Mouse (Mus musculus): ENCODE results near the gene Npas4. TPM values are rescaled to one million over a fixed set of nuclear protein-coding genes. Genes with fewer than 3 reads are reported as not detected.

Gene Npas4
- total and polyA plus RNA-seq, 3 experiments: 0.05 to 0.83 TPM; not detected in 1

DNA sequence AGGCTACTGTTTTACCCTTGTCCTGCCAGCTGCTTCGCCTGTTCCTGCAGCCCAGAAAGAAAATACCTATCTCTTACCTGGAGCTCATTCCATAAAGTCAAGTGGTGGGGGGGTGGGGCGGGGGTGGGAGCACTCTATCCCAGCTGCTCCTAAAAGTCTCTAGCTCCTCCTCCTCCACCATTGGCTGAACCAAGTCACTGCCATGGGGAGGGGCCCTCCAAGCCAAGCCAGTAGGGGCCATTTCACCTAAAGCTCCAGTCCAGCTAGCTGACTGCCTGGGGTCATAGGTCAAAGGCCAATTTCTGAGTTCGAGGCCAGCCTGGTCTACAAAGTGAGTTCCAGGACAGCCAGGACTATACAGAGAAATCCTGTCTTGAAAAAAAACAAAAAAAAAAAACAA is 42.6 kb upstream of the Npas4 start:
- peaks cover 12% of the 10 kb centered on the region for H3K4me1 ChIP-seq (ENCODE audit: insufficient read depth, low read depth, low read length)
- H3K9me3 ChIP-seq (replicated peaks): no peaks in the 10 kb centered on the region
- DNase-seq (ENCODE audit: low spot score) (no peak), ATAC-seq (ENCODE audit: extremely low read depth, insufficient number of reproducible peaks, low FRiP score, poor library complexity, severe bottlenecking) (no peak)
- TF ChIP-seq TAL1 (conservative IDR thresholded peaks at IDR 0.05; ENCODE audit: low read depth, low read length): no peak
- TF ChIP-seq GATA1 (IDR thresholded peaks at IDR 0.05; ENCODE audit: borderline replicate concordance, low read length): no peak
- TF ChIP-seq GATA2 (IDR thresholded peaks at IDR 0.05; ENCODE audit: borderline replicate concordance, low read depth, low read length): no peak
- no peak for TF ChIP-seq CTCF (IDR thresholded peaks at IDR 0.05; ENCODE audit: low read depth, low read length)
- no peak for TF ChIP-seq POLR2AphosphoS5 (IDR thresholded peaks at IDR 0.05; ENCODE audit: insufficient replicate concordance, low read depth, low read length)
- H3K4me3 ChIP-seq (ENCODE audit: low read depth, low read length): no peak overlapping the region
- H3K27me3 ChIP-seq (ENCODE audit: insufficient read depth, low read length): no peaks in the 10 kb centered on the region
- H3K36me3 ChIP-seq (replicated peaks): peaks cover 45% of the 10 kb centered on the region

DNA sequence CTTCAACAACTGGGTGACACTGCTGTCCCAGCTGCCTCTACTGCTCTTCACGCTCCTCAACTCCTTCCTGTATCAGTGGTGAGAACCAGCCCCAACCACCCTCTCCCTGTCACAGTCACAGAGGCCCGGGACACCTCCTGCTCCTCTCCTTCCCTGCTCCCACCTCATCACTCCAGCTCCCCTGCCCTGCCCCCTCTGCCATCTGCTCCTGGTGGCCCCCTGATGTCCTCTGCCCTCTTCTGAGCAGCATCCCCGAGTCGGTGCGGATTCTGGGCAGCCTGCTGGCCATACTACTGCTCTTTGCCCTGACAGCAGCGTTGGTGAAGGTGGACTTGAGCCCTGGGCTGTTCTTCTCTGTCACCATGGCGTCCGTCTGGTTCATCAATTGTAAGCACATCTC is 36.0 kb upstream of the Npas4 start:
- H3K4me1 ChIP-seq (ENCODE audit: insufficient read depth, low read depth, low read length): peaks cover 23% of the 10 kb centered on the region
- H3K27me3 ChIP-seq (ENCODE audit: insufficient read depth, low read length): no peaks in the 10 kb centered on the region; the same call in 1 of the 2 replicates
- DNase-seq (ENCODE audit: low spot score) (no peak), ATAC-seq (ENCODE audit: extremely low read depth, insufficient number of reproducible peaks, low FRiP score, poor library complexity, severe bottlenecking) (no peak)
- peaks cover 56% of the 10 kb centered on the region for H3K36me3 ChIP-seq (replicated peaks)
- H3K9me3 ChIP-seq (replicated peaks): no peaks in the 10 kb centered on the region
- no peak for TF ChIP-seq GATA1 (IDR thresholded peaks at IDR 0.05; ENCODE audit: borderline replicate concordance, low read length)
- TF ChIP-seq POLR2AphosphoS5 (IDR thresholded peaks at IDR 0.05; ENCODE audit: insufficient replicate concordance, low read depth, low read length): no peak
- TF ChIP-seq TAL1 (conservative IDR thresholded peaks at IDR 0.05; ENCODE audit: low read depth, low read length): no peak
- no peak for TF ChIP-seq GATA2 (IDR thresholded peaks at IDR 0.05; ENCODE audit: borderline replicate concordance, low read depth, low read length)
- TF ChIP-seq CTCF (IDR thresholded peaks at IDR 0.05; ENCODE audit: low read depth, low read length): no peak
- no peak overlapping the region for H3K4me3 ChIP-seq (ENCODE audit: low read depth, low read length)

DNA sequence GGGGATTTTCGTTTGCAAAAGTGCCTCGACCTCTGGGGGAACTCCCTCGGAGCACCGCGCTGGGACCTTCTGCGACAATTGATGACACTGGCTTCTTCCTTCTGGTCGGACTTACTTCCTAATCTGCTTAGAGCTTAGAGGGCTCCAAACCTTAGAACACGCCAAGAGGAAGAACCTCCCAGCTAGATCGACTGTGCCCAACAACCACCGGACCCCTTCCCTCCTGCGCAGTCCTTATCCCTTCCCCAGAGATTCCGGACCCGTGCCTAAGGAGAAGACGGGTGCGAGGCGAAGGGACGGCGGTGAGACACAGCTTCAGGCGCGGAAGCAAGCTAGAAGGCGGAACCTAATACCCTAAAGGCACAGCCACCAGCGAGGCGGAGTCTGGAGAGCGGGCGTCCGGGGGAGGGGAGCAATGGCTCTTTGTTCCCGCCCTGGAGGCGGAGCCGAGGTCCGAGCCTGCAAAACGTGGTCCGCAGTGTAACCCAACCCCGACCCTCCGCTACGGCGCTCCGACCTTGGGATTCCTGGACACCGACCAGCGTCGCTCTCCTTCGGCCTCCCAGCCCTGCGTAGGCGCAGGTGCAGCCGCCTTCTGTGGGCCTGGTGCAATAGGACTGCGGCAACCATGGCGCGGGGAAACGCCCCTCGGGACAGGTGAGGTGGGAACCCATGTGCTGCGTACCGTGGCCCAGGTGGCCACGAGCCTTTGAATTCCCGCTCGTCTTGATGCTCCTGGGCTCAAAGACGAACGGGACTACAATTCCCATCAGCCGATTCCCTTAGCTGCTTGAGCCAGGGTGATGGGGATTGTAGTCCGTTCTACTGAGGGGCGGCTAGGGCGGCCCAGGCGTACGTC is 33.7 kb upstream of the Npas4 start, which contains the start of gene Slc29a2:
Gene Slc29a2, plus strand, starts transcription at position 240 of the 859 bp plus-strand sequence.
- no peak for TF ChIP-seq GATA2 (IDR thresholded peaks at IDR 0.05; ENCODE audit: borderline replicate concordance, low read depth, low read length)
- no peak for TF ChIP-seq TAL1 (conservative IDR thresholded peaks at IDR 0.05; ENCODE audit: low read depth, low read length)
- no peak for TF ChIP-seq POLR2AphosphoS5 (IDR thresholded peaks at IDR 0.05; ENCODE audit: insufficient replicate concordance, low read depth, low read length)
- TF ChIP-seq CTCF (IDR thresholded peaks at IDR 0.05; ENCODE audit: low read depth, low read length): no peak
- no peak for TF ChIP-seq GATA1 (IDR thresholded peaks at IDR 0.05; ENCODE audit: borderline replicate concordance, low read length)
- peak; percentile 83 for ATAC-seq (ENCODE audit: extremely low read depth, insufficient number of reproducible peaks, low FRiP score, poor library complexity, severe bottlenecking)
- Histone ChIP-seq H3K4me1 (ENCODE audit: insufficient read depth, low read depth, low read length) (peaks cover 28% of the 10 kb centered on the region), H3K4me3 (ENCODE audit: low read depth, low read length) (peak within 1 kb of the TSS; percentile 84), H3K9me3 (replicated peaks) (no peaks in the 10 kb centered on the region), H3K27me3 (ENCODE audit: insufficient read depth, low read length) (peaks cover under 1% of the 10 kb centered on the region), H3K36me3 (replicated peaks) (peaks cover 34% of the 10 kb centered on the region)
- DNase-seq (ENCODE audit: low spot score): peak; percentile 95

DNA sequence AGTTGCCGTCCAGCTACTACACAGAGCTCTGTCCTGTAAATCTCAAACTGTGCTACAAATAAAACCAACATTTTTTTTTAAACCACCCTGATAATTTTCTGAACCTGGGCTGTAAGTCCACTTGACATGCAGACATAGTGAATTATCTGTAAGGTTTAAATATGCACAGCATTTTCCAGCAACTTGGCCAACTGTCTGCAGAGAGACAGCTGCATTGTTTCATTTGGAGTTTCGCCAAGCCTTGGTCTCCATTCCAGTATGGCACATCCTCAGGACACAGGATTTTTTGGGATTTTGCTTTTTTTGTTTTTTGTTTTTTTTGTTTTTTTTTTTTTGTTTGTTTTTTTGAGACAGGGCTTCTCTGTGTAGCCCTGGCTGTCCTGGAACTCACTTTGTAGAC is 31.3 kb upstream of the Npas4 start:
- DNase-seq (ENCODE audit: low spot score) (no peak), ATAC-seq (ENCODE audit: extremely low read depth, insufficient number of reproducible peaks, low FRiP score, poor library complexity, severe bottlenecking) (no peak)
- Histone ChIP-seq H3K4me1 (ENCODE audit: insufficient read depth, low read depth, low read length) (peaks cover 33% of the 10 kb centered on the region), H3K4me3 (ENCODE audit: low read depth, low read length) (no peak overlapping the region), H3K36me3 (replicated peaks) (peaks cover 11% of the 10 kb centered on the region), H3K27me3 (ENCODE audit: insufficient read depth, low read length) (peaks cover 6% of the 10 kb centered on the region), H3K9me3 (replicated peaks) (no peaks in the 10 kb centered on the region)
- TF ChIP-seq CTCF (IDR thresholded peaks at IDR 0.05; ENCODE audit: low read depth, low read length) (no peak), GATA1 (IDR thresholded peaks at IDR 0.05; ENCODE audit: borderline replicate concordance, low read length) (no peak), GATA2 (IDR thresholded peaks at IDR 0.05; ENCODE audit: borderline replicate concordance, low read depth, low read length) (no peak)

DNA sequence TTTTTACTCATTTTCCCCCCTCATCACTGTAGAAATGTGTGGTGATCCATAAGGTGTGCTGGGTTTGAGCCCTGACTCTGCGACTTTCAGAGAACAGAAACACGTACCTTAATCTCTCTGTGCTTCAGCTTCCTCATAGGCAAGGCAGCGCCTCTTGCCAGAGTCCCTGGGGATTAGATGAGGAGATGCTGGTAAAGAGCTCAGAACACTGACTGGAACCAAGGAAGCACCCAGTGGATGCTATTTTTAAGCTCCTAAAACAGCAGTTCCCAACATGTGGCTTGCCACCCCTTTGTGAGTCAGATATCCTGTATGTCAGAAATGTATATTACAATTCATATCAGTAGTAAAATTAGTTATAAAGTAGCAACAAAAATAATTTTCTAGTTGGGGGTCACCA is 28.1 kb upstream of the Npas4 start:
- ATAC-seq (ENCODE audit: extremely low read depth, insufficient number of reproducible peaks, low FRiP score, poor library complexity, severe bottlenecking): no peak
- Histone ChIP-seq H3K4me3 (ENCODE audit: low read depth, low read length) (no peak overlapping the region), H3K36me3 (replicated peaks) (no peaks in the 10 kb centered on the region), H3K9me3 (replicated peaks) (no peaks in the 10 kb centered on the region), H3K4me1 (ENCODE audit: insufficient read depth, low read depth, low read length) (peaks cover 21% of the 10 kb centered on the region), H3K27me3 (ENCODE audit: insufficient read depth, low read length) (peaks cover 15% of the 10 kb centered on the region)
- no peak for DNase-seq (ENCODE audit: low spot score)
- TF ChIP-seq POLR2AphosphoS5 (IDR thresholded peaks at IDR 0.05; ENCODE audit: insufficient replicate concordance, low read depth, low read length) (no peak), GATA1 (IDR thresholded peaks at IDR 0.05; ENCODE audit: borderline replicate concordance, low read length) (no peak), TAL1 (conservative IDR thresholded peaks at IDR 0.05; ENCODE audit: low read depth, low read length) (no peak), GATA2 (IDR thresholded peaks at IDR 0.05; ENCODE audit: borderline replicate concordance, low read depth, low read length) (no peak), CTCF (IDR thresholded peaks at IDR 0.05; ENCODE audit: low read depth, low read length) (no peak)

DNA sequence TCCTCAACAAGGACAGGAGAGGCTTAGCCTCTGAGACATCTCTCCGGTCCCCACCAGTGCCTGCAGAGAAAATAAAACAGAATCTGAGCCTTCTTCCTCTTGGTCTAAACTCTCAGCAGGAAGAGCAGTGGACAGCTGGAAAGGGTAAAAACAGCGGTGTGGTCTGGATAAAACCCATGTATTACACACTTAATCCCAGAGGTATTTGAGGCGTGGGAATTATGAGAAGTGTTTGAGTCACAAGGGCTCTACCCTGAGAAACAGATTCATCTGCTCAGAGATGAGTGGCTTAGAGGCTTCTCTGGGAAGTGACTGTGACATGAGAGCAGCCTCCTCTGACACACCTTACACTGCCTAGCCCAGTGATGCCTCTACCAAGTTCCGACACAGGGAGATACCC is 27.5 kb upstream of the Npas4 start:
- ATAC-seq (ENCODE audit: extremely low read depth, insufficient number of reproducible peaks, low FRiP score, poor library complexity, severe bottlenecking): no peak
- TF ChIP-seq POLR2AphosphoS5 (IDR thresholded peaks at IDR 0.05; ENCODE audit: insufficient replicate concordance, low read depth, low read length) (no peak), TAL1 (conservative IDR thresholded peaks at IDR 0.05; ENCODE audit: low read depth, low read length) (no peak), CTCF (IDR thresholded peaks at IDR 0.05; ENCODE audit: low read depth, low read length) (no peak), GATA1 (IDR thresholded peaks at IDR 0.05; ENCODE audit: borderline replicate concordance, low read length) (no peak), GATA2 (IDR thresholded peaks at IDR 0.05; ENCODE audit: borderline replicate concordance, low read depth, low read length) (no peak)
- DNase-seq (ENCODE audit: low spot score): no peak
- H3K36me3 ChIP-seq (replicated peaks): no peaks in the 10 kb centered on the region
- peaks cover 16% of the 10 kb centered on the region for H3K27me3 ChIP-seq (ENCODE audit: insufficient read depth, low read length)
- peaks cover 18% of the 10 kb centered on the region for H3K4me1 ChIP-seq (ENCODE audit: insufficient read depth, low read depth, low read length)
- no peak overlapping the region for H3K4me3 ChIP-seq (ENCODE audit: low read depth, low read length)
- no peaks in the 10 kb centered on the region for H3K9me3 ChIP-seq (replicated peaks)
